Mouse (Mus musculus): ENCODE measurements around the gene Trhde. TPM values are rescaled to one million over a fixed set of nuclear protein-coding genes. Genes with fewer than 3 reads are reported as not detected.
A peak's percentile ranks its signal among the peaks of the same experiment; 100 is the strongest.

The Trhde gene
- polyA plus RNA-seq, 1 experiment from 2014 or later: 0.26 TPM

DNA sequence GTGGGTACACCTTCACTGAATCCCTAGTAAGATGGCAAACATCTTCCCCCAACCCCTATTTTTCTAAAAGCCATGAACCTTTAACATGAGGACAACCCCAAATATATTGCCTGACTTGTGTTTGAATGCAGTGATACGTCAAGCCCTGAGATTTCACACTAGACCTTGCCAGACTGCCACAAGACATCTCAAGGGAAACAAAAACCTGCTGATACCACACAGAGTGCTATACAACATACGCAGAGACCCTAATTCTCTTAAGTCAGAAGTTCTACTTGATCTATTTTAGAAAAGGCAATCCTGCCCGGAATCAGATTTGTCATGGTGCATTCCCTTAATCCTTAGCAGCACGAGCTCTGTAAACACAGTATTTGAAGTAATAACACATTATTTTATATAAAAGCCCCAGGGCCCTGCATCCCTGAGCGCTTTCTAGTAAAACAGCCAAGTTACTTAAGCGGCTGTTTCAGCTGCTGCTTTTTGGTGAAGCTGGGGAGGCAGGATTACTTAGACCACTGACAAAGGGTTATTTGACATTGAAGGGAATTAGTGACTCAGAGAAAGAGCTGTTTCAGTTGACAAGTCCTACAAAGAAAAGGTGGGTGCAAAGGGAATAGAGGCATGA is 130.2 kb downstream of the Trhde start:
- no peak for DNase-seq (ENCODE audit: low spot score)

DNA sequence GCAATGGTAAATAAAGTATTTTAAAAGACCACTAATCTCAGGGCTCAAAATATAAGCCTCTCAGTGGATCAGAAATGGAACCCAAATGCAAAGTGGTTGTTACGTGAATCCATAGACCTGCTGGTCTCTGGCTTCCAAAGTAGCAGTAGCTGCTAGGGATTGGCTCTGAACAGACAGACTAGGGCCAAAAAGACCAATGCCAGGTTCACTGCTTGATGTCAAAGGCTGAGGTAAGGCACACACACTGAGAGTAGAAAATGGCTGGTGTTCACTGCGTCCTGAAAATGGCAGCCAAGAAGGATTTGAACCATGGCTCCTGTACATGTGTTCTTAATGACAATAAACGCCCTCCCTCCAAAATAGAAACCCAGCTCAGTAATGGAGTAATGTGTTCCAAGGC is 209.1 kb downstream of the Trhde start:
- no peaks in the 10 kb centered on the region for H3K4me1 ChIP-seq
- H3K9me3 ChIP-seq (replicated peaks): no peaks in the 10 kb centered on the region
- no peak overlapping the region for H3K27ac ChIP-seq
- WGBS: 87% methylated on average over 3 of the region's 3 CpGs
- no peak for DNase-seq (ENCODE audit: low spot score)
- no peak overlapping the region for H3K4me3 ChIP-seq
- H3K27me3 ChIP-seq (ENCODE audit: low read depth, poor library complexity, severe bottlenecking): no peaks in the 10 kb centered on the region
- H3K36me3 ChIP-seq: no peaks in the 10 kb centered on the region

More for the DNA sequence above, 130.2 kb downstream of the Trhde start:
- H3K4me1 ChIP-seq: no peaks in the 10 kb centered on the region
- H3K4me3 ChIP-seq: no peak overlapping the region
- no peaks in the 10 kb centered on the region for H3K27me3 ChIP-seq (ENCODE audit: low read depth, poor library complexity, severe bottlenecking)
- no peaks in the 10 kb centered on the region for H3K9me3 ChIP-seq (replicated peaks)
- WGBS: 86% methylated on average over 6 of the region's 6 CpGs
- H3K36me3 ChIP-seq: no peaks in the 10 kb centered on the region
- H3K27ac ChIP-seq: no peak overlapping the region

DNA sequence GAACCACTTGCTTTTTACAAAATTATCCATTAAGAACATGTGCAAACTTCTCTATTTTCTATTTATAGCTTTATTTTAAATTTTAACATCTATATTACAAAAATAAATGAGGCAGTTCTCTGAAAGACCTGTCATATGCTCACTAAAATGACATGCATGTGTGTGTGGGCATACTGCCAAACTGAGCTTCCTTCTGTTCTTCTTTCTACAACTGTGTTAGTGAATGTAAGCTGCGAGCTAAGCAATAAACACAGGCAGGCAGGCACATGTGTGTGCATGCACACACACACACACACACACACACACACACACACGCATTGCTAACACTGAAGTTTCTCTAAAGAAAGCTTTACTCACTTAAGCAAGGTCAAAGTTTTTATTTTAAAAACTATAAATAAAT is 223.2 kb downstream of the Trhde start:
- no peak overlapping the region for H3K27ac ChIP-seq
- H3K4me3 ChIP-seq: no peak overlapping the region
- WGBS: 88% methylated on average over 2 of the region's 2 CpGs
- H3K4me1 ChIP-seq: no peaks in the 10 kb centered on the region
- H3K27me3 ChIP-seq (ENCODE audit: low read depth, poor library complexity, severe bottlenecking): no peaks in the 10 kb centered on the region
- no peaks in the 10 kb centered on the region for H3K36me3 ChIP-seq
- DNase-seq (ENCODE audit: low spot score): no peak
- H3K9me3 ChIP-seq (replicated peaks): no peaks in the 10 kb centered on the region

DNA sequence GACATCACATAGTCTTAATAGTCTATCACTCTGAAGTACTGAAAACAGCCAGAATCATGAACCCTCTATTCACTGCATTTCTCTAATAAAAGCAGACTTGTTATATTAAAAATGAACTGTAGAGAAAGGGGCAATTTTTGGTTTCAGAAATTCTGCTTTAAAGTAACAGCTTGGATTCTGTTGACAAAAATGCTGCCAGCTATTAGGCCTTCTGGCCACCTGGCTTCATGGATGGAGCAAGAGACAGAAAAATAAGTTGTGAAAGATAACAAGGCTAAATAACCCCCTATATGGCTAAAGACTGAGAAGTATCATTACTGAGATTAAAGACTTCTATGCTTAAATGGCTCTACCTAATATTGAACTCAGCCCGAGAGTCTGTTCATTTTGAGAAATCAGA is 234.2 kb downstream of the Trhde start:
- H3K4me3 ChIP-seq: no peak overlapping the region
- no peak overlapping the region for H3K27ac ChIP-seq
- WGBS: 86% methylated on average over 1 of the region's 1 CpGs
- no peaks in the 10 kb centered on the region for H3K9me3 ChIP-seq (replicated peaks)
- no peaks in the 10 kb centered on the region for H3K4me1 ChIP-seq
- no peaks in the 10 kb centered on the region for H3K36me3 ChIP-seq
- no peaks in the 10 kb centered on the region for H3K27me3 ChIP-seq (ENCODE audit: low read depth, poor library complexity, severe bottlenecking)
- DNase-seq (ENCODE audit: low spot score): no peak

DNA sequence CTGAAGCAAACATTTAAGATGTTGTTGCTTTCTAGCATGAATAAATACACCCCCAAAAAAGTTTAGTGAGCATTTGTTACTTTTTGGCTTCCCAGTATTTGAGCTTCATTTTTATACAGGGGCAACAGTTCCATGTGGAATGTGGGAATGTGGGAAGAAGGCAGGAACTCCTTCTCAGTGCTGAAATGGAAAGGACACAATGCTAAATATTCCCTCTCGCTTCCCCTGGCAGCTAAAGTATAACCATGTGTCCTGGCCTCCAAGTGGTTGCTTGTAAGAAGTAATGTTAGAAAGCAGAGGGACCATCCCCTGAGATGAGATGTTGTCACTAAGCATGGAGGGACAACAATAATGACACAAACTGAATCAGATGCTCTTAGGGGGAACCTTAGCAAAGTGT is 292.9 kb downstream of the Trhde start:
- H3K27ac ChIP-seq: no peak overlapping the region
- H3K4me1 ChIP-seq: no peaks in the 10 kb centered on the region; the same call in 1 of the 2 replicates
- no peaks in the 10 kb centered on the region for H3K9me3 ChIP-seq (replicated peaks)
- DNase-seq (ENCODE audit: low spot score): no peak
- no peak overlapping the region for H3K4me3 ChIP-seq
- 93% methylated on average over 1 of the region's 1 CpGs for WGBS
- no peaks in the 10 kb centered on the region for H3K36me3 ChIP-seq
- H3K27me3 ChIP-seq (ENCODE audit: low read depth, poor library complexity, severe bottlenecking): no peaks in the 10 kb centered on the region

DNA sequence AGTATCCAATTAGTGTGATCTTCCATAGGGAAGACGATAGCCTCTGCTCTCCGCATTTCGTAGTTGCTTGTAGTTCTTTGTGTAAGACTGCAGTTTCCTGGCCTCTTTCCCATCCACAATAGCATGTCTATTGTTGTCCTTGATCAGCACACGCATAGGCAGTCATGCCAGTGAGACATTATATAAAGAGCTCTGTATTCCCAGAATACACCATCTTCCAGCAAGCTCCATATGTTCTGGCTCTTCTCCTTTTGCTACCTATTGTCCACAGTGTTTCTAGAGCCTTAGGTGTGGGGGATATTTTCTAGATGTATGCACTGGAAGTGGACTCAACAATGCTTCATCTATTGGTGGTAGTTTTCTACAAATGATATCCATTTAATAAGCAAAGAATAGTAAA is 313.3 kb downstream of the Trhde start:
- 95% methylated on average over 4 of the region's 4 CpGs for WGBS
- Histone ChIP-seq H3K4me1 (no peaks in the 10 kb centered on the region), H3K27ac (no peak overlapping the region), H3K36me3 (no peaks in the 10 kb centered on the region), H3K4me3 (no peak overlapping the region), H3K9me3 (replicated peaks) (no peaks in the 10 kb centered on the region), H3K27me3 (ENCODE audit: low read depth, poor library complexity, severe bottlenecking) (no peaks in the 10 kb centered on the region)
- no peak for DNase-seq (ENCODE audit: low spot score)

DNA sequence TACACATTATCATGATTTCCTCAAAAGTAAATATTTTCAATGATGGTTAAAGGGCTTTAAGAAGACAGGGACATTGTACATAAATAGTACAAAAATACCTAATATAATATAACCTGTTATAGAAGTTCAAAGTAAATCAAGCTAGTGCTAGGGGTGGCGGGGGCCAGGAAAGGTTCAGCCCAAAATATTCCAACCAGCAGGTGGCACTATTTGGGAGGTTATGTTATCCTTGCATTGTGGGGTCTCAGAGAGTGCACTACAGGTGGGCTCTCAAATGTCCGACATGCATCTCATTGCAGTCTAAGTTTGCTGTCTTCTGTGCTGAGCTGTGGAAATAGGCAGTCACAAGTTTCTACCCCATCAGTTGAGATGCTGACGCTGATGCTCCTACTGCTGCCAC is 346.5 kb downstream of the Trhde start:
- peak; percentile 29 for DNase-seq (ENCODE audit: low spot score)
- Histone ChIP-seq H3K9me3 (replicated peaks) (no peaks in the 10 kb centered on the region), H3K36me3 (no peaks in the 10 kb centered on the region), H3K4me1 (no peaks in the 10 kb centered on the region), H3K4me3 (no peak overlapping the region), H3K27ac (no peak overlapping the region), H3K27me3 (ENCODE audit: low read depth, poor library complexity, severe bottlenecking) (no peaks in the 10 kb centered on the region)
- WGBS: 66% methylated on average over 3 of the region's 3 CpGs

DNA sequence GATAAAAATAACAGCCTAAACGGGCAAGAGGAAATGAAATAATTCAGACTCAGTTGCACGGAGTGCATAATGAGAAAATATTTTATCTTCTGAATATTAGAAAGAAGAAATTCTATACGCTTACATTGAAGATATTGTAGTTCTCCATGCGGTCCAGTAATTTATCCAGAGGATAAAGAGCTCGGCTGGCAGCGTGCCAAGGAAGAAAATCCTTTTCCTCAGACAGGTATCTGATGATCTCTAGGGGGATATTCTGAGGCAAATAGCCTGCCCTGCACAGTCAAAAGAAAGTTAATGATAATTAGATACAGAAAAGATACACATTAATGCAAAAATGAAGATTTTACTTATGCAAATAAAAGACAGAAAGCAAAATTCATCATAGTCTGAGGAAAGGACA is 354.0 kb downstream of the Trhde start:
- no peaks in the 10 kb centered on the region for H3K9me3 ChIP-seq (replicated peaks)
- no peaks in the 10 kb centered on the region for H3K4me1 ChIP-seq
- no peaks in the 10 kb centered on the region for H3K36me3 ChIP-seq
- H3K4me3 ChIP-seq: no peak overlapping the region
- DNase-seq (ENCODE audit: low spot score): no peak
- no peaks in the 10 kb centered on the region for H3K27me3 ChIP-seq (ENCODE audit: low read depth, poor library complexity, severe bottlenecking)
- no peak overlapping the region for H3K27ac ChIP-seq
- WGBS: 93% methylated on average over 6 of the region's 6 CpGs

DNA sequence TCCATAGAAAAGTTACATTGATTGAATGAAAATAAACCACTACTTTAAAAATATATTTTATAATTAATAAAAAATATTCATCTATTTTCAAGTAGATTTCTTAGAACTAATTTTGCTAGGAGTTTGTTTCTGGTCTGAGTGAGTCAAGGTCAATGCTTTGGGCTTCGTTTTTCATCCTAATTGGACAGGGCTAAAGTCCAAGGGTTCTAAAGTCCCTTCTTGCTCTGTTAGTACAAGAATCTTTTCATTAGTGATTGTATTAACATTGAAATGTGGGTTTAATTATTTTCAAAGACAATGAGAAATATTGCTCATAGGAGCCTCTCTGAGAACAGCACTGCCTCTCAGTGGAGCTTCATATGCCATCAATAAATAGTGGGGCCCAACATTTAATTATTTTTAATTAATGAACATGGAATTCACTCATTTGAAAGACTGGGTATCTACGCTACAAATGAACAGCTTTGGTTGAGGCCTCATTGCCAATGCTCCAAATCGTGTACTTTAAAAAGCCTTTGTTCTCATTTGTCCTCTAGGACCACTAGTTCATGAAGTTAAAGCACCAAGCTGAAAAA is 383.1 kb downstream of the Trhde start:
- Histone ChIP-seq H3K27me3 (ENCODE audit: low read depth, poor library complexity, severe bottlenecking) (no peaks in the 10 kb centered on the region), H3K27ac (no peak overlapping the region), H3K36me3 (no peaks in the 10 kb centered on the region), H3K4me3 (no peak overlapping the region), H3K4me1 (no peaks in the 10 kb centered on the region), H3K9me3 (replicated peaks) (no peaks in the 10 kb centered on the region)
- no peak for DNase-seq (ENCODE audit: low spot score)
- WGBS: 72% methylated on average over 3 of the region's 3 CpGs

DNA sequence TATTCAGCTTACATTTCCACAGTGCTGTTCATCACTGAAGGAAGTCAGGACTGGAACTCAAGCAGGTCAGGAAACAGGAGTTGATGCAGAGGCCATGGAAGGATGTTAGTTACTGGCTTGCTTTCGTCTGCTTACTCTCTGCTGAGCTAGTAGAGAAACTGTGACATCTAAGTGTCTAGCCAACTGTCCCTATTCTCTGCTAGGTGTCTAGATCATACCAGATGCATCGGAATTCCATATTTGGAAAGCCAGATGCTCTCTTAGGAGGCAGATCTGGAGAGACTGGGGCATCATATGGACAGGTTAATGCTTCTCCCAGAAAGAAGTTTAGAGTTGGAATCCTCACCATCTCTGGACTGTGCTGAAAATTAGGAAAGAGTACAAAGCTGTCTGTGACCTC is 386.4 kb downstream of the Trhde start:
- no peaks in the 10 kb centered on the region for H3K27me3 ChIP-seq (ENCODE audit: low read depth, poor library complexity, severe bottlenecking)
- H3K4me3 ChIP-seq: no peak overlapping the region
- H3K27ac ChIP-seq: no peak overlapping the region
- H3K36me3 ChIP-seq: no peaks in the 10 kb centered on the region
- DNase-seq (ENCODE audit: low spot score): no peak
- 81% methylated on average over 2 of the region's 2 CpGs for WGBS
- H3K4me1 ChIP-seq: no peaks in the 10 kb centered on the region
- H3K9me3 ChIP-seq (replicated peaks): no peaks in the 10 kb centered on the region

DNA sequence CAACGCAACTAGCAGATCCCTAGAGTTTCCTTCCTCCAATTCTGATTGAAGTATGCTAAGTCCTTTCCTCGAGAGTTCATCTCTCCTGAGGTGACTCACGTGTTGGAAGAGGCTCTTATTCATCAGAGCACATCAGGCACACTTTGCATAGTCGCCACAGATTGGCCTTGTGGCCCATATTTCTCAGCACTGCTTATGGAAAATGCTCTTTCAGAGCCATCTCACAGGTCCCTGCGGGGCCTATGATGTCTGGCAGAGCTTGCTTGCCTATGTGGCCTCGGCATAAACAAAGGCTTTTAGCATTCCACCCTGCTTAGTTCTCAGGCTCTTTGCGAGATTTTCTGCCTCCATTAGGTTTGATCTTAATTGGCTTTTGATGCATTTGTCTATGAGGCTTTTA is 396.8 kb downstream of the Trhde start:
- WGBS: 68% methylated on average over 7 of the region's 7 CpGs
- DNase-seq (ENCODE audit: low spot score): no peak
- Histone ChIP-seq H3K9me3 (replicated peaks) (no peaks in the 10 kb centered on the region), H3K27ac (no peak overlapping the region), H3K27me3 (ENCODE audit: low read depth, poor library complexity, severe bottlenecking) (no peaks in the 10 kb centered on the region), H3K4me1 (no peaks in the 10 kb centered on the region), H3K36me3 (no peaks in the 10 kb centered on the region), H3K4me3 (no peak overlapping the region)

DNA sequence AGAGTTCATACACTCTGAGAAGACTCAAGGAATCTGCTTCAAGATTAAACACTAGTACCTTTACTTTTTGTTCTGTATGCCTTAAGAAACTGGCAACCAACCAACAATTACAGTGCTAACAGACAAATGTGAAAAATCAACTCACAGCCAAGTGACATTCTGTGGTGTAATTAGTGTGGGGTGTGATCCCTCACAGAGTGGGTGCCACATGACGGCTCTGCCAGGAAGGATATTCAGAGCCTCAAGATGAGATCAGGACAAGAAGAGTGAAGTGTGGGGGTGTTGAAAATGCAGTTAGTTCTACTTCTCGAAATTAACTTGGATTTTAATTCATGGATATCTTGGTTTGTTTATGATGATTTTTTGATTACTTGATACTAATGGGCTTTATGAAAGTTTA is 398.3 kb downstream of the Trhde start:
- no peaks in the 10 kb centered on the region for H3K4me1 ChIP-seq
- no peaks in the 10 kb centered on the region for H3K9me3 ChIP-seq (replicated peaks)
- DNase-seq (ENCODE audit: low spot score): no peak
- H3K27ac ChIP-seq: no peak overlapping the region
- H3K27me3 ChIP-seq (ENCODE audit: low read depth, poor library complexity, severe bottlenecking): no peaks in the 10 kb centered on the region
- 62% methylated on average over 2 of the region's 2 CpGs for WGBS
- no peak overlapping the region for H3K4me3 ChIP-seq
- H3K36me3 ChIP-seq: no peaks in the 10 kb centered on the region

DNA sequence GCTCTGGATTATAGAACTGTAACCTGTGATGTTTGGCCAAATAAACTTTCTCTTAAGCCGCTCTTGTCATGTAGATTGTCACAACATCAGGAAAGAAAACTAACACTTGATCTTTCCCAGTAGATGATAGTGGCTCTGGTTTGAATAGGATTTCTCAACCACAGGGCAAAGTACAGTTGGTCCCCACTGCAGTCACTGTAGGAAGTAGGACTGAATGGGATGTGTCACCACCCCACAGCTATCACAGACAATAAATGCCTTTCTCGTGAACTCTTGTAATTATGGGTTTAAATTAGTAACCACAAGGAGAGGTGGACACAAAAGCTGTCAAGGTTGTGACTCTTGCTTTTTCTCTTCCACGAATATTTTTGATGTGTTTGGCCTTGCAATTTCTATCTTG is 431.3 kb downstream of the Trhde start:
- H3K27me3 ChIP-seq (ENCODE audit: low read depth, poor library complexity, severe bottlenecking): no peaks in the 10 kb centered on the region
- H3K27ac ChIP-seq: no peak overlapping the region
- no peaks in the 10 kb centered on the region for H3K9me3 ChIP-seq (replicated peaks)
- 86% methylated on average over 3 of the region's 3 CpGs for WGBS
- no peak overlapping the region for H3K4me3 ChIP-seq
- no peaks in the 10 kb centered on the region for H3K36me3 ChIP-seq
- no peaks in the 10 kb centered on the region for H3K4me1 ChIP-seq
- no peak for DNase-seq (ENCODE audit: low spot score)

DNA sequence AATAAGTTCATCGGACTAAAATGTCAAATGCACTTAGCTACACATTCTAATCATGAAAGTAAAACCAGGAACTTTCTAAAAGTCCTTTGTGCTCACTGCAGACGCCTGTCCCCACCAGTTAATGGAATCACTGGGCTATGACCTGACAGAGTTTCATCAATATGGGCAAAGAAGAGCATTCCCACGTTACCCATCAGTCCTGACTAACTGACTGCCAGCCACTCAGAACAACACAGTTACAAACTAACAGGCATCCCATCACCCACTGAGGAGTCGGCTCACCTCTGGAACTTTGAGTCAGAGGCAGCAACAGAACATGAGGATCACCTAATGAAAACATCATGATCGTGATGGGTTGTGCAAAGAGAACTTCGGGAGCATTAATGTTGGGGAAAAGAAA is 438.7 kb downstream of the Trhde start:
- no peak overlapping the region for H3K27ac ChIP-seq
- DNase-seq (ENCODE audit: low spot score): no peak
- no peaks in the 10 kb centered on the region for H3K27me3 ChIP-seq (ENCODE audit: low read depth, poor library complexity, severe bottlenecking)
- WGBS: 77% methylated on average over 6 of the region's 6 CpGs
- no peaks in the 10 kb centered on the region for H3K36me3 ChIP-seq
- no peak overlapping the region for H3K4me3 ChIP-seq
- H3K4me1 ChIP-seq: peaks cover 6% of the 10 kb centered on the region
- no peaks in the 10 kb centered on the region for H3K9me3 ChIP-seq (replicated peaks)

Measured in limb, embryonic 10.5 days (tissue).